Mouse (Mus musculus) MEL (cell line): ENCODE measurements around the gene Gfra1. TPM values are rescaled to one million over a fixed set of nuclear protein-coding genes. Genes with fewer than 3 reads are reported as not detected.

Experiments
- DNase-seq: peaks from one replicate; pipeline ENCODE4 v3.0.0; 2011; ENCODE audit warnings: low read depth, low spot score
- H3K27ac ChIP-seq: 2 replicates; pipeline ENCODE4 v1.5.1; 2012; ENCODE audit warnings: low read depth, mild to moderate bottlenecking, control low read depth, low read length, moderate library complexity; ENCODE audit not compliant: control insufficient read depth
- H3K27me3 ChIP-seq, 2 experiments: fragments of 150-350 bp in 1 of 2; sonication (generic) in 1 of 2; 2 replicates each; pipeline ENCODE4 v1.6.1; 2012; ENCODE audit warnings: low read length in 2 of 2, mild to moderate bottlenecking in 2 of 2, improper control_type of control experiment in 1 of 2, moderate library complexity in 1 of 2; ENCODE audit not compliant: insufficient read depth in 2 of 2, control insufficient read depth in 1 of 2
- H3K36me3 ChIP-seq, 2 experiments: 2 replicates each; pipeline ENCODE4 v1.6.1; 2012 to 2014; ENCODE audit warnings: low read length in 2 of 2, improper control_type of control experiment in 1 of 2, inconsistent platforms in 1 of 2, mild to moderate bottlenecking in 1 of 2; ENCODE audit not compliant: insufficient read depth in 2 of 2, control insufficient read depth in 1 of 2
- H3K4me1 ChIP-seq, 2 experiments: fragments of 150-350 bp in 1 of 2; sonication (generic) in 1 of 2; 2 replicates each; pipeline ENCODE4 v1.6.1; 2012; ENCODE audit warnings: low read length in 2 of 2, improper control_type of control experiment in 1 of 2, mild to moderate bottlenecking in 1 of 2; ENCODE audit not compliant: insufficient read depth in 2 of 2, control insufficient read depth in 1 of 2
- H3K4me3 ChIP-seq, 2 experiments: fragments of 150-350 bp in 1 of 2; sonication (generic) in 1 of 2; 2 replicates each; pipeline ENCODE4 v1.5.1; 2012; ENCODE audit warnings: low read depth in 2 of 2, low read length in 2 of 2, mild to moderate bottlenecking in 2 of 2, moderate library complexity in 2 of 2, control low read depth in 1 of 2, improper control_type of control experiment in 1 of 2; ENCODE audit not compliant: control insufficient read depth in 1 of 2, insufficient read depth in 1 of 2
- H3K79me2 ChIP-seq: 2 replicates; pipeline ENCODE4 v1.6.1; 2012; ENCODE audit warnings: mild to moderate bottlenecking, low read length, moderate library complexity; ENCODE audit not compliant: control insufficient read depth, poor library complexity, insufficient read depth
- H3K9ac ChIP-seq: 2 replicates; pipeline ENCODE4 v1.6.1; 2012; ENCODE audit warnings: low read depth, mild to moderate bottlenecking, control low read depth, low read length, moderate library complexity; ENCODE audit not compliant: control insufficient read depth, poor library complexity, severe bottlenecking
- H3K9me3 ChIP-seq: fragments of 150-350 bp; sonication (generic); replicated peaks from 2 replicates; pipeline ENCODE4 v1.6.1; 2012; ENCODE audit warnings: mild to moderate bottlenecking, low read length, improper control_type of control experiment, moderate library complexity; ENCODE audit not compliant: insufficient read depth
- BHLHE40 ChIP-seq: IDR thresholded peaks from 2 replicates; pipeline ENCODE4 v1.6.1; 2012; ENCODE audit warnings: low read depth, mild to moderate bottlenecking, inconsistent platforms, low read length, improper control_type of control experiment, borderline replicate concordance
- CHD1 ChIP-seq: IDR thresholded peaks from 2 replicates; pipeline ENCODE4 v1.6.1; 2012; ENCODE audit warnings: low read depth, mild to moderate bottlenecking, inconsistent platforms, low read length, improper control_type of control experiment
- CHD2 ChIP-seq: IDR thresholded peaks from 2 replicates; pipeline ENCODE4 v1.6.1; 2011; ENCODE audit warnings: low read length, improper control_type of control experiment
- CTCF ChIP-seq, 3 experiments: IDR thresholded peaks in 2 of 3; conservative IDR thresholded peaks in 1 of 3; 2 replicates each; pipeline ENCODE4 v1.5.1; 2011 to 2012; ENCODE audit warnings: low read length in 3 of 3, low read depth in 2 of 3, mild to moderate bottlenecking in 2 of 3, improper control_type of control experiment in 1 of 3, inconsistent platforms in 1 of 3, mixed read lengths in 1 of 3, moderate library complexity in 1 of 3; ENCODE audit not compliant: control insufficient read depth in 1 of 3, insufficient read depth in 1 of 3, poor library complexity in 1 of 3, severe bottlenecking in 1 of 3
- ELF1 ChIP-seq: IDR thresholded peaks from 2 replicates; pipeline ENCODE4 v1.6.1; 2014; ENCODE audit warnings: low read depth, mild to moderate bottlenecking, inconsistent platforms, low read length, improper control_type of control experiment, moderate library complexity
- ETS1 ChIP-seq: IDR thresholded peaks from 2 replicates; pipeline ENCODE4 v1.6.1; 2012; ENCODE audit warnings: low read depth, mild to moderate bottlenecking, inconsistent platforms, low read length, improper control_type of control experiment, moderate library complexity
- HCFC1 ChIP-seq: IDR thresholded peaks from 2 replicates; pipeline ENCODE4 v1.6.1; 2012; ENCODE audit warnings: low read depth, mild to moderate bottlenecking, inconsistent platforms, low read length, improper control_type of control experiment, moderate library complexity
- KAT2A ChIP-seq: conservative IDR thresholded peaks from 2 replicates; pipeline ENCODE4 v1.6.1; 2012; ENCODE audit warnings: low read depth, low read length, improper control_type of control experiment, inconsistent platforms
- MAFK ChIP-seq: IDR thresholded peaks from 2 replicates; pipeline ENCODE4 v1.6.1; 2011; ENCODE audit warnings: low read depth, mild to moderate bottlenecking, low read length, improper control_type of control experiment, borderline replicate concordance
- MAZ ChIP-seq: IDR thresholded peaks from 2 replicates; pipeline ENCODE4 v1.6.1; 2012; ENCODE audit warnings: low read depth, mild to moderate bottlenecking, inconsistent platforms, low read length, improper control_type of control experiment
- MEF2A ChIP-seq: IDR thresholded peaks from 2 replicates; pipeline ENCODE4 v1.6.1; 2014; ENCODE audit warnings: low read depth, mild to moderate bottlenecking, inconsistent platforms, low read length, improper control_type of control experiment; ENCODE audit not compliant: poor library complexity, insufficient replicate concordance, severe bottlenecking; ENCODE audit errors: extremely low read depth
- MYB ChIP-seq: IDR thresholded peaks from 2 replicates; pipeline ENCODE4 v1.6.1; 2011; ENCODE audit warnings: mild to moderate bottlenecking, low read depth, low read length, improper control_type of control experiment
- MYC ChIP-seq: IDR thresholded peaks from 2 replicates; pipeline ENCODE4 v1.6.1; 2011; ENCODE audit warnings: low read depth, mild to moderate bottlenecking, low read length, improper control_type of control experiment, moderate library complexity
- POLR2A ChIP-seq, 2 experiments: IDR thresholded peaks; 2 replicates each; pipeline ENCODE4 v1.6.1; 2011 to 2012; ENCODE audit warnings: low read length in 2 of 2, mild to moderate bottlenecking in 2 of 2, control low read depth in 1 of 2, improper control_type of control experiment in 1 of 2, low read depth in 1 of 2, moderate library complexity in 1 of 2; ENCODE audit not compliant: control insufficient read depth in 1 of 2, insufficient read depth in 1 of 2, poor library complexity in 1 of 2
- POLR2AphosphoS2 ChIP-seq: IDR thresholded peaks from 2 replicates; pipeline ENCODE4 v1.6.1; 2011; ENCODE audit warnings: low read length, improper control_type of control experiment
- POLR2AphosphoS5 ChIP-seq: IDR thresholded peaks from 2 replicates; pipeline ENCODE4 v1.6.1; 2012; ENCODE audit warnings: low read depth, borderline replicate concordance, mild to moderate bottlenecking, inconsistent platforms, low read length, moderate library complexity, mixed read lengths
- RAD21 ChIP-seq: IDR thresholded peaks from 2 replicates; pipeline ENCODE4 v1.6.1; 2011; ENCODE audit warnings: mild to moderate bottlenecking, low read depth, low read length, improper control_type of control experiment
- RCOR1 ChIP-seq: IDR thresholded peaks from 2 replicates; pipeline ENCODE4 v1.6.1; 2012; ENCODE audit warnings: low read depth, mild to moderate bottlenecking, inconsistent platforms, low read length, improper control_type of control experiment
- SIN3A ChIP-seq: IDR thresholded peaks from 2 replicates; pipeline ENCODE4 v1.6.1; 2012; ENCODE audit warnings: low read length, improper control_type of control experiment, inconsistent platforms
- TAL1 ChIP-seq: IDR thresholded peaks from 2 replicates; pipeline ENCODE4 v1.6.1; 2012; ENCODE audit warnings: mild to moderate bottlenecking, inconsistent platforms, low read length, moderate library complexity, mixed read lengths
- UBTF ChIP-seq: IDR thresholded peaks from 2 replicates; pipeline ENCODE4 v1.6.1; 2012; ENCODE audit warnings: low read depth, mild to moderate bottlenecking, inconsistent platforms, low read length, improper control_type of control experiment, moderate library complexity, borderline replicate concordance; ENCODE audit not compliant: insufficient read depth
- USF2 ChIP-seq, 2 experiments: IDR thresholded peaks; 2 replicates each; pipeline ENCODE4 v1.6.1; 2011 to 2012; ENCODE audit warnings: improper control_type of control experiment in 2 of 2, low read length in 2 of 2, borderline replicate concordance in 1 of 2, inconsistent platforms in 1 of 2, low read depth in 1 of 2, mild to moderate bottlenecking in 1 of 2; ENCODE audit not compliant: insufficient read depth in 1 of 2
- ZC3H11A ChIP-seq: IDR thresholded peaks from 2 replicates; pipeline ENCODE4 v1.6.1; 2012; ENCODE audit warnings: low read depth, mild to moderate bottlenecking, inconsistent platforms, low read length, improper control_type of control experiment
- ZMIZ1 ChIP-seq: IDR thresholded peaks from 2 replicates; pipeline ENCODE4 v1.6.1; 2012; ENCODE audit warnings: low read depth, mild to moderate bottlenecking, inconsistent platforms, low read length, improper control_type of control experiment, moderate library complexity
- polyA plus RNA-seq, 2 experiments: library from polyadenylated mRNA; stranded (reverse) in 1 of 2; unstranded in 1 of 2; fragments of >175 nt in 1 of 2; fragments of >200 nt in 1 of 2; gene quantifications; 2 replicates each; pipeline versions ENCODE4 v1.2.1 to v1.2.4; 2012; ENCODE audit warnings: low replicate concordance in 2 of 2, low read depth in 1 of 2; ENCODE audit not compliant: insufficient read length in 2 of 2, insufficient read depth in 1 of 2, missing spikeins in 1 of 2
- total RNA-seq: library from RNA; depleted of rRNA; stranded (reverse); fragments of 300-350 nt; gene quantifications from 2 replicates; pipeline ENCODE4 v1.2.3, GENCODE M21; 2012

Gene Gfra1
- total and polyA plus RNA-seq, 3 experiments, result not detected

DNA sequence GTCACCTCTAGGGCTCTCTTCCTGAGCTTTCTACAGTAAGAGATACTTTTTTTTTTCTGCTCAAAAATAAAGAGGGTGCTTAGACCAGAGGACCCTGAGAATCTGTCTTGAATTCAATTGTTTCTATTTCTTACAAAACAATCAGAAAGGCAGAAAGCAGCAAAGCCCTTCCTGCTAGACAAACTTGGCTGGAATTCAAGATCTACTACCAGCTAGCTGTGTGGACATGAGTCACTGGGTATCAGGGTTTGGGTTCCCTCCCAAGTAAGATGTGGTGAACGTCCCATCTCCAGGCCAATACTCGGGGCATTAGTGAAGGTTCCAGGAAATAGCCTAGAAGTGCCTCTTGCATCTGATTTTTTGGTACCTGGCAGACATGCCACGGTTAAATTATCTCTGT lies 18.8 kb downstream of the Gfra1 start:
- DNase-seq, result no peak
- TF ChIP-seq POLR2AphosphoS5, result no peak
- no peak for TF ChIP-seq ZC3H11A
- no peak for TF ChIP-seq MEF2A
- TF ChIP-seq MYB, result no peak
- no peak for TF ChIP-seq KAT2A
- no peak for TF ChIP-seq CHD1
- TF ChIP-seq MYC, result no peak
- no peak for TF ChIP-seq CHD2
- no peak for TF ChIP-seq POLR2A (IDR thresholded peaks at IDR 0.05; ENCODE audit: control insufficient read depth in 1 of 2, insufficient read depth in 1 of 2, low read depth in 1 of 2, low read length in 2 of 2, poor library complexity in 1 of 2)
- TF ChIP-seq ZMIZ1, result no peak
- TF ChIP-seq USF2 (IDR thresholded peaks at IDR 0.05; ENCODE audit: borderline replicate concordance in 1 of 2, insufficient read depth in 1 of 2, low read depth in 1 of 2, low read length in 2 of 2), result no peak
- TF ChIP-seq CTCF (IDR thresholded peaks at IDR 0.05 in 2 of 3, conservative IDR thresholded peaks at IDR 0.05 in 1 of 3; ENCODE audit: control insufficient read depth in 1 of 3, insufficient read depth in 1 of 3, low read depth in 2 of 3, low read length in 3 of 3, poor library complexity in 1 of 3, severe bottlenecking in 1 of 3), result no peak
- no peak for TF ChIP-seq SIN3A
- no peak for TF ChIP-seq UBTF
- TF ChIP-seq BHLHE40, result no peak
- TF ChIP-seq POLR2AphosphoS2, result no peak
- no peak for TF ChIP-seq RCOR1
- no peak for TF ChIP-seq RAD21
- TF ChIP-seq, all 39 proteins: peak for 0

GRCm38 (mm10) chr19:58435877-58436276 lies 19.8 kb downstream of the Gfra1 start:
- no peaks in the 10 kb centered on the region for H3K27me3 ChIP-seq

More for the DNA sequence above, 18.8 kb downstream of the Gfra1 start:
- H3K36me3 ChIP-seq, result no peaks in the 10 kb centered on the region
- H3K9me3 ChIP-seq, result no peaks in the 10 kb centered on the region
- H3K27ac ChIP-seq, result no peak overlapping the region
- H3K4me3 ChIP-seq, result no peak overlapping the region
- no peak overlapping the region for H3K9ac ChIP-seq
- no peaks in the 10 kb centered on the region for H3K79me2 ChIP-seq
- no peaks in the 10 kb centered on the region for H3K27me3 ChIP-seq
- H3K4me1 ChIP-seq, result no peaks in the 10 kb centered on the region

More at GRCm38 (mm10) chr19:58435877-58436276, 19.8 kb downstream of the Gfra1 start:
- no peak for TF ChIP-seq CHD2
- TF ChIP-seq MAFK, result no peak
- TF ChIP-seq ZMIZ1, result no peak
- TF ChIP-seq CHD1, result no peak
- TF ChIP-seq MAZ, result no peak
- no peak for TF ChIP-seq POLR2AphosphoS2
- no peak for TF ChIP-seq HCFC1
- no peak for TF ChIP-seq ELF1
- TF ChIP-seq SIN3A, result no peak
- TF ChIP-seq TAL1, result no peak
- no peak for TF ChIP-seq POLR2AphosphoS5
- TF ChIP-seq ETS1, result no peak
- TF ChIP-seq ZC3H11A, result no peak
- TF ChIP-seq POLR2A (IDR thresholded peaks at IDR 0.05; ENCODE audit: control insufficient read depth in 1 of 2, insufficient read depth in 1 of 2, low read depth in 1 of 2, low read length in 2 of 2, poor library complexity in 1 of 2), result no peak
- TF ChIP-seq, all 39 proteins: peak for 0
- Histone ChIP-seq H3K27ac (no peak overlapping the region), H3K4me3 (no peak overlapping the region), H3K9me3 (no peaks in the 10 kb centered on the region), H3K36me3 (no peaks in the 10 kb centered on the region), H3K9ac (no peak overlapping the region), H3K79me2 (no peaks in the 10 kb centered on the region), H3K4me1 (no peaks in the 10 kb centered on the region)
- DNase-seq, result no peak
